Mouse (Mus musculus): ENCODE data around the gene Gm13272.
"Not testable (repeated sequence)": the region's sequence is repeated elsewhere in the genome, so short reads cannot be mapped to it uniquely, and the experiment has no call there.

DNA sequence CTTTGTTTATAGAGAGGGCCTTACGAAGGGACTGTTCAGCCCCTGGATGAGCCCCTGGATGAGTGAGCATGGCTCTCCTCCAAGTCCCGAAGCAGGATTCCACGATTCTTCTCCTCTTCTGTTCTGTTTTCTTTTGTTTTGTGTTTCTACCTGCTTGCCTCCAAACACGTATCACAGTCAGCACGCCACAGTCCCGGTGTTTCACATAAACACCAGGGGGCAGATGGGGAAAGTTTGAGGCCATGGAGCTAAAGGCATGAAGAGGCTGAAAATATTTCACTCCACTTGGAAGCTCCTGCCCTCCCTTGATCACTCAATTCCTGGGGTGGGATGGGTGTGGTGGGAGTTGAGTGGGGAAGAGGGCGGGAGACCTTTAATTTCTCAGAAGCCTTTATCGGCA, 17.9 kb upstream of the Gm13272 start:
- TF ChIP-seq CTCF (conservative IDR thresholded peaks at IDR 0.05; ENCODE audit: insufficient read depth, insufficient read length, low read depth, low read length); POLR2A (IDR thresholded peaks at IDR 0.05; ENCODE audit: low read depth, low read length): not testable (repeated sequence)

Measured in kidney, adult 2 months (tissue).